11 mouse cellular contexts compared by ENCODE assay signal in genomic region chr8:105474680-105475079, GRCm38 (mm10). TPM values are rescaled to one million over a fixed set of nuclear protein-coding genes. Genes with fewer than 3 reads are reported as not detected.
A peak's percentile ranks its signal among the peaks of the same experiment; 100 is the strongest.
DNase-seq lines count a peak whose midpoint lies in the region; ATAC-seq lines count a peak whose summit lies in the region.
"Had no signal": no experiment of that assay in that cellular context is flagged by ENCODE, and none has a peak within 500 bp of the region (broad histone marks: within the 10 kb centered on the region; RNA-seq: fewer than 3 reads in every experiment).

No protein-coding gene starts in this region.

- no peak overlapping the region for H3K27ac ChIP-seq in heart, embryonic 11.5 days (ENCODE audit: low read depth, low read length)
- H3K27ac ChIP-seq in brown adipose tissue, adult 24 weeks (replicated peaks; ENCODE audit: low read depth, low read length): peak overlapping the region; percentile 61
- H3K27ac ChIP-seq in hindbrain, embryonic 12.5 days: peak overlapping the region; percentile 30; the same call in 1 of the 2 replicates

- 22% methylated on average over 5 of the region's 5 CpGs for WGBS in heart, embryonic 11.5 days (ENCODE audit: insufficient replicate concordance)
- 38% methylated on average over 5 of the region's 5 CpGs for WGBS in hindbrain, embryonic 12.5 days

- H3K9me3 ChIP-seq in heart, embryonic 11.5 days (replicated peaks; ENCODE audit: control insufficient read depth, low read length): no peaks in the 10 kb centered on the region
- H3K9me3 ChIP-seq in hindbrain, embryonic 12.5 days (replicated peaks): no peaks in the 10 kb centered on the region
- H3K9me3 ChIP-seq: megakaryocyte, embryonic 14.5 days had no signal

- H3K36me3 ChIP-seq in heart, embryonic 11.5 days (ENCODE audit: control insufficient read depth, insufficient read depth, low read length): 0 out of 2 replicates have a peak, but pooled peaks cover 2% of the 10 kb centered on the region
- peaks cover 7% of the 10 kb centered on the region; the same call in 1 of the 2 replicates for H3K36me3 ChIP-seq in hindbrain, embryonic 12.5 days

- no peak for ATAC-seq in heart, embryonic 11.5 days (replicated peaks; ENCODE audit: insufficient number of reproducible peaks, low FRiP score, low TSS enrichment)
- no peak for ATAC-seq in hindbrain, embryonic 12.5 days (ENCODE audit: low FRiP score)
- 0 out of 2 replicates have a peak, but pooled peaks have one; percentile 4 for ATAC-seq in megakaryocyte progenitor cell, adult 5-6 weeks (replicated peaks; ENCODE audit: poor library complexity)

- peak overlapping the region; percentile 28; the same call in 1 of the 2 replicates for H3K9ac ChIP-seq in heart, embryonic 11.5 days (ENCODE audit: low read depth, low read length)
- H3K9ac ChIP-seq in hindbrain, embryonic 12.5 days: no peak overlapping the region

- peak overlapping the region; percentile 29; the same call in 1 of the 2 replicates for H3K4me2 ChIP-seq in heart, embryonic 11.5 days
- no peak overlapping the region for H3K4me2 ChIP-seq in hindbrain, embryonic 12.5 days (replicated peaks)

- no peak for DNase-seq in heart, adult 9 months (ENCODE audit: low spot score in 2 of 2)
- no peak for DNase-seq in adrenal gland, adult (ENCODE audit: inconsistent age in 2 of 2, low spot score in 1 of 2)
- DNase-seq in cerebellum, adult 18-20 months: no peak
- DNase-seq in adrenal gland, postnatal 10 days: no peak

- peaks cover 18% of the 10 kb centered on the region for H3K27me3 ChIP-seq in heart, embryonic 11.5 days (ENCODE audit: control insufficient read depth, insufficient read depth, low read length)
- H3K27me3 ChIP-seq in hindbrain, embryonic 12.5 days: peaks cover 18% of the 10 kb centered on the region

- H3K4me3 ChIP-seq in heart, embryonic 11.5 days (ENCODE audit: low read depth, low read length): no peak overlapping the region
- no peak overlapping the region for H3K4me3 ChIP-seq in brown adipose tissue, adult 24 weeks (ENCODE audit: insufficient read depth, low read depth, low read length)
- H3K4me3 ChIP-seq in hindbrain, embryonic 12.5 days: no peak overlapping the region
- H3K4me3 ChIP-seq: erythroblast, embryonic 14.5 days; megakaryocyte, embryonic 14.5 days had no signal

- peaks cover 47% of the 10 kb centered on the region for H3K4me1 ChIP-seq in heart, embryonic 11.5 days (ENCODE audit: control insufficient read depth, insufficient read depth, low read length)
- peaks cover 23% of the 10 kb centered on the region for H3K4me1 ChIP-seq in brown adipose tissue, adult 24 weeks (ENCODE audit: control insufficient read depth, insufficient read depth, insufficient read length, low read length)
- peaks cover 66% of the 10 kb centered on the region for H3K4me1 ChIP-seq in hindbrain, embryonic 12.5 days

RNA-seq across cellular contexts. Expression of gene Tppp3, which starts 3.4 kb away (rescaled TPM):
- 21.0 and 21.1 TPM in 2 replicates for polyA plus RNA-seq in heart, embryonic 11.5 days (2014; fragmentation: Nextera tagmentation; extraction: Ambion mirVana)
- polyA plus RNA-seq in brown adipose tissue, adult 24 weeks (2012; ENCODE audit: insufficient read depth, insufficient read length, missing spikeins): 29.6 and 45.2 TPM in 2 replicates
- polyA plus RNA-seq in hindbrain, embryonic 12.5 days (2016; fragmentation: Nextera tagmentation; extraction: Ambion mirVana): 162 and 186 TPM in 2 replicates
- total RNA-seq in megakaryocyte progenitor cell, adult 5-6 weeks (2015): 0.27 TPM in 1 of 2 replicates, not detected in the other
- 0.57 and 2.4 TPM in 2 replicates for total RNA-seq in megakaryocyte progenitor cell, adult 5-6 weeks (2017)
- total RNA-seq in adrenal gland, postnatal 10 days (2021): 100 to 1,000 TPM in 1 of 2 experiments, 10 to 100 TPM in 1; 67.9 to 106 TPM

RNA-seq across cellular contexts. Expression of gene Zdhhc1, which starts 22.0 kb away (rescaled TPM):
- polyA plus RNA-seq in heart, embryonic 11.5 days (2014; fragmentation: Nextera tagmentation; extraction: Ambion mirVana): 15.0 and 17.1 TPM in 2 replicates
- polyA plus RNA-seq in brown adipose tissue, adult 24 weeks (2012; ENCODE audit: insufficient read depth, insufficient read length, missing spikeins): 8.7 and 10.2 TPM in 2 replicates
- 35.8 and 36.1 TPM in 2 replicates for polyA plus RNA-seq in hindbrain, embryonic 12.5 days (2016; fragmentation: Nextera tagmentation; extraction: Ambion mirVana)
- total RNA-seq in megakaryocyte progenitor cell, adult 5-6 weeks (2015): 4.8 and 5.7 TPM in 2 replicates
- 2.7 and 5.0 TPM in 2 replicates for total RNA-seq in megakaryocyte progenitor cell, adult 5-6 weeks (2017)
- total RNA-seq in adrenal gland, postnatal 10 days (2021): 10 to 100 TPM; 15.1 to 18.4 TPM

RNA-seq across cellular contexts. Expression of gene Hsd11b2, which starts 43.9 kb away (rescaled TPM):
- polyA plus RNA-seq in heart, embryonic 11.5 days (2014; fragmentation: Nextera tagmentation; extraction: Ambion mirVana): 6.4 and 8.2 TPM in 2 replicates
- polyA plus RNA-seq in brown adipose tissue, adult 24 weeks (2012; ENCODE audit: insufficient read depth, insufficient read length, missing spikeins): not detected in 2 replicates
- polyA plus RNA-seq in hindbrain, embryonic 12.5 days (2016; fragmentation: Nextera tagmentation; extraction: Ambion mirVana): 24.2 and 24.7 TPM in 2 replicates
- 0.10 and 0.12 TPM in 2 replicates for total RNA-seq in megakaryocyte progenitor cell, adult 5-6 weeks (2015)
- total RNA-seq in megakaryocyte progenitor cell, adult 5-6 weeks (2017): not detected in 2 replicates
- 1 to 10 TPM; 1.9 to 2.5 TPM for total RNA-seq in adrenal gland, postnatal 10 days (2021)
- total RNA-seq: left cerebral cortex, adult 8-10 months had no signal
- polyA plus RNA-seq: erythroblast, embryonic 14.5 days had no signal
